9 mouse cellular contexts compared by ENCODE assay signal in the genomic region with DNA sequence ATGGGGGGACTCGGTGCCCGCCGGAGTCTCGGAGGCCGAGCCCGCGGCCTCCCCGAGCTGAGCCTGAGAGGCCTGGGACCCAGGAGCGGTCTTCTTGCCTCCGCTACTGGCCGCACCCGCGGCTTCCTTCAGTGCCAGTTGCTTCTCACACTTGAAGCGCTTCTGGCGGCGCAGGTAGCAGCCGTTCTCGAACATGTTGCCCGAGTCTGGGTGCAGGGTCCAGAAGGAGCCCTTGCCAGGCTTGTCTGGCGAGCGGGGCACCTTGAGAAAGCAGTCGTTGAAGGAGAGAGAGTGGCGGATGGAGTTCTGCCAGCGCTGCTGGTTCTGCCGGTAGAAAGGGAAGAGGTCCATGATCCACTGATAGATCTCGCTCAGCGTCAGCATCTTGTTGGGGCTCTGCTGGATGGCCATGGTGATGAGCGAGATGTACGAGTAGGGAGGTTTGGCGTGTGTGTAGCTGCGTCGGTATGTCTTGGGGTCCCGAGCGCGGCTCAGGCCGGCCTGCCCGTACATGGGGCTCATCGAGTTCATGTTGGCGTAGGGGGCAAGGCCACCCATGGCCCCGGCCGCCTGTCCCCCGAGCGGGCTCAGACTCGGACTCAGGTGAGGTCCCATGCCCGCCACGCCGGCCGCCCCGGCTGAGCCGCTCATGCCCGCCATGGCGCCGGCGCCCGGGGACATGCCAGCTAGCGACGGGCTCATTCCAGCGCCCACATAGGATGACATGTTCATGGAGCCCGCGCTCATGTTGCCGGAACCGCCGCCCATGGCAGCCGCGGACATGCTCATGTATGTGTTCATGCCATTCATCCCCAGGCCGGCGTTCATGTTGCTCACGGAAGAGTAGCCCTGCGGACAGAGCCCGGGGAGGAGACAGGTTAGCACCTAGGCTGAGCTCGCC. TPM values are rescaled to one million over a fixed set of nuclear protein-coding genes. Genes with fewer than 3 reads are reported as not detected.
DNase-seq lines count a peak whose midpoint lies in the region; ATAC-seq and TF ChIP-seq lines count a peak whose summit lies in the region.
"Had no signal": no experiment of that assay in that cellular context is flagged by ENCODE, and none has a peak within 500 bp of the region (broad histone marks: within the 10 kb centered on the region; RNA-seq: fewer than 3 reads in every experiment).

No protein-coding gene starts in this region.

- peaks cover 20% of the 10 kb centered on the region for H3K4me1 ChIP-seq in kidney, embryonic 16.5 days (ENCODE audit: insufficient read depth, low read length)
- H3K4me1 ChIP-seq in kidney, adult 2 months (ENCODE audit: control insufficient read depth, insufficient read depth, low read length), result peaks cover 7% of the 10 kb centered on the region; the same call in 1 of the 2 replicates
- H3K4me1 ChIP-seq in embryonic facial prominence, embryonic 14.5 days (ENCODE audit: control insufficient read depth, insufficient read depth, low read length), result peaks cover 5% of the 10 kb centered on the region; the same call in 1 of the 2 replicates
- peaks cover 40% of the 10 kb centered on the region; the same call in 1 of the 2 replicates for H3K4me1 ChIP-seq in limb, embryonic 12.5 days (replicated peaks)
- no peaks in the 10 kb centered on the region for H3K4me1 ChIP-seq in neural tube, embryonic 14.5 days (ENCODE audit: control insufficient read depth, insufficient read depth, low read length)

- H3K4me3 ChIP-seq in kidney, embryonic 16.5 days (ENCODE audit: low read length), result peak overlapping the region; percentile 28; the same call in 1 of the 2 replicates
- no peak overlapping the region for H3K4me3 ChIP-seq in kidney, adult 2 months (ENCODE audit: insufficient read depth, low read depth, low read length)
- H3K4me3 ChIP-seq in embryonic facial prominence, embryonic 14.5 days (ENCODE audit: low read depth, low read length), result peak overlapping the region; percentile 38
- peak overlapping the region; percentile 15; the same call in 1 of the 2 replicates for H3K4me3 ChIP-seq in limb, embryonic 12.5 days (replicated peaks)
- peak overlapping the region; percentile 3; the same call in 1 of the 2 replicates for H3K4me3 ChIP-seq in neural tube, embryonic 14.5 days (ENCODE audit: low read depth, low read length)

- H3K9ac ChIP-seq in kidney, embryonic 16.5 days (replicated peaks; ENCODE audit: low read length), result no peak overlapping the region
- no peak overlapping the region for H3K9ac ChIP-seq in embryonic facial prominence, embryonic 14.5 days (ENCODE audit: low read depth, low read length)
- H3K9ac ChIP-seq in limb, embryonic 12.5 days (replicated peaks), result no peak overlapping the region
- no peak overlapping the region for H3K9ac ChIP-seq in neural tube, embryonic 14.5 days (replicated peaks; ENCODE audit: low read depth, low read length)

- no peak for TF ChIP-seq POLR2A in kidney, adult 2 months (IDR thresholded peaks at IDR 0.05; ENCODE audit: low read depth, low read length)

- H3K9me3 ChIP-seq in kidney, embryonic 16.5 days (ENCODE audit: low read length), result no peaks in the 10 kb centered on the region
- no peaks in the 10 kb centered on the region for H3K9me3 ChIP-seq in embryonic facial prominence, embryonic 14.5 days (ENCODE audit: control insufficient read depth, low read length)
- no peaks in the 10 kb centered on the region for H3K9me3 ChIP-seq in limb, embryonic 12.5 days
- no peaks in the 10 kb centered on the region for H3K9me3 ChIP-seq in neural tube, embryonic 14.5 days (ENCODE audit: control insufficient read depth, low read length)

- no peak overlapping the region for H3K27ac ChIP-seq in kidney, embryonic 16.5 days (ENCODE audit: low read length)
- H3K27ac ChIP-seq in kidney, adult 2 months (ENCODE audit: insufficient read depth, low read depth, low read length), result no peak overlapping the region
- H3K27ac ChIP-seq in embryonic facial prominence, embryonic 14.5 days (replicated peaks; ENCODE audit: low read depth, low read length), result no peak overlapping the region
- H3K27ac ChIP-seq in limb, embryonic 12.5 days, result no peak overlapping the region
- no peak overlapping the region for H3K27ac ChIP-seq in neural tube, embryonic 14.5 days (ENCODE audit: low read depth, low read length)

- intact Hi-C loops in left cerebral cortex, postnatal 36 days (cut with DNase I), result loop anchor here (5.0 to 10.0 kb wide), 3 partner anchors 239 to 957 kb away; partner anchors contain the start of genes Nkx2-4 and Pax1

- H3K36me3 ChIP-seq in kidney, embryonic 16.5 days (ENCODE audit: insufficient read depth, low read length), result no peaks in the 10 kb centered on the region
- H3K36me3 ChIP-seq in kidney, adult 2 months (ENCODE audit: control insufficient read depth, insufficient read depth, low read length), result no peaks in the 10 kb centered on the region
- H3K36me3 ChIP-seq in embryonic facial prominence, embryonic 14.5 days (ENCODE audit: control insufficient read depth, insufficient read depth, low read length), result no peaks in the 10 kb centered on the region
- no peaks in the 10 kb centered on the region for H3K36me3 ChIP-seq in limb, embryonic 12.5 days
- no peaks in the 10 kb centered on the region for H3K36me3 ChIP-seq in neural tube, embryonic 14.5 days (ENCODE audit: control insufficient read depth, insufficient read depth, low read length)

- under 1% methylated on average over 71 of the region's 71 CpGs for WGBS in kidney, embryonic 16.5 days
- WGBS in kidney, adult 2 months, result 5% methylated on average over 71 of the region's 71 CpGs
- 2% methylated on average over 47 of the region's 71 CpGs for WGBS in embryonic facial prominence, embryonic 14.5 days
- under 1% methylated on average over 71 of the region's 71 CpGs for WGBS in limb, embryonic 12.5 days
- WGBS in neural tube, embryonic 14.5 days, result under 1% methylated on average over 71 of the region's 71 CpGs

- DNase-seq in kidney, adult 2 months, result no peak
- no peak for DNase-seq in embryonic facial prominence, embryonic 14.5 days (ENCODE audit: low spot score)
- no peak for DNase-seq in left cerebral cortex, postnatal 36 days (ENCODE audit: low spot score in 2 of 2)
- DNase-seq in layer of hippocampus, adult 11-12 months (ENCODE audit: low spot score), result no peak
- no peak for DNase-seq in right cerebral cortex, postnatal 36 days (ENCODE audit: low spot score in 2 of 2)

- no peak for ATAC-seq in kidney, embryonic 16.5 days (ENCODE audit: low FRiP score, low TSS enrichment)
- no peak for ATAC-seq in embryonic facial prominence, embryonic 14.5 days (ENCODE audit: low read depth)
- ATAC-seq in limb, embryonic 12.5 days (ENCODE audit: insufficient number of reproducible peaks, insufficient read depth, low FRiP score, low TSS enrichment, low read depth), result no peak
- ATAC-seq in neural tube, embryonic 14.5 days (ENCODE audit: low read depth), result no peak

- no peak for TF ChIP-seq CTCF in kidney, adult 2 months (conservative IDR thresholded peaks at IDR 0.05; ENCODE audit: insufficient read depth, insufficient read length, low read depth, low read length)

- H3K4me2 ChIP-seq in kidney, embryonic 16.5 days (replicated peaks; ENCODE audit: low read depth, low read length), result peak overlapping the region; percentile 64
- peak overlapping the region; percentile 33 for H3K4me2 ChIP-seq in embryonic facial prominence, embryonic 14.5 days (ENCODE audit: low read depth, low read length)
- H3K4me2 ChIP-seq in limb, embryonic 12.5 days, result no peak overlapping the region
- no peak overlapping the region for H3K4me2 ChIP-seq in neural tube, embryonic 14.5 days (ENCODE audit: low read depth, low read length)

- H3K27me3 ChIP-seq in kidney, embryonic 16.5 days (ENCODE audit: insufficient read depth, low read length), result peaks cover 100% of the 10 kb centered on the region
- H3K27me3 ChIP-seq in kidney, adult 2 months (replicated peaks; ENCODE audit: control insufficient read depth, insufficient read depth, low read length), result peaks cover 9% of the 10 kb centered on the region
- H3K27me3 ChIP-seq in embryonic facial prominence, embryonic 14.5 days (replicated peaks; ENCODE audit: control insufficient read depth, insufficient read depth, low read length), result peaks cover 100% of the 10 kb centered on the region
- peaks cover 99% of the 10 kb centered on the region for H3K27me3 ChIP-seq in limb, embryonic 12.5 days
- H3K27me3 ChIP-seq in neural tube, embryonic 14.5 days (ENCODE audit: control insufficient read depth, insufficient read depth, low read length), result peaks cover 77% of the 10 kb centered on the region

RNA-seq across cellular contexts. Expression of gene Foxa2, which starts 2.5 kb away (rescaled TPM):
- polyA plus RNA-seq in kidney, embryonic 16.5 days (2015; fragmentation: Nextera tagmentation; extraction: Ambion mirVana), result 0.14 and 0.49 TPM in 2 replicates
- 0.07 TPM in 1 of 2 replicates, not detected in the other for polyA plus RNA-seq in kidney, adult 2 months (2012; rRNA removed)
- 0.74 and 0.89 TPM in 2 replicates for polyA plus RNA-seq in embryonic facial prominence, embryonic 14.5 days (2014; fragmentation: Nextera tagmentation; extraction: Ambion mirVana)
- not detected in 2 replicates for polyA plus RNA-seq in limb, embryonic 12.5 days (2016; fragmentation: Nextera tagmentation; extraction: Ambion mirVana)
- 2.2 and 2.4 TPM in 2 replicates for polyA plus RNA-seq in neural tube, embryonic 14.5 days (2014; fragmentation: Nextera tagmentation; extraction: Ambion mirVana)
- total RNA-seq in left cerebral cortex, postnatal 36 days (2021), result not detected
- total RNA-seq: common myeloid progenitor, adult 5-6 weeks had no signal

Comparison
In these comparisons a context has a peak if more than half of its experiments do, and no peak if none do; other contexts are left out.
1. H3K4me2 ChIP-seq: peak in kidney, embryonic 16.5 days (single experiment) and embryonic facial prominence, embryonic 14.5 days (single experiment); none in limb, embryonic 12.5 days (single experiment) and neural tube, embryonic 14.5 days (single experiment).